Mouse (Mus musculus) midbrain, embryonic 13.5 days (tissue): ENCODE results near the gene Sema3e. TPM values are rescaled to one million over a fixed set of nuclear protein-coding genes. Genes with fewer than 3 reads are reported as not detected.

Experiments used
- ATAC-seq: fragments of 200-750 bp; cut with Nextera tagmentation; 2 replicates; pipeline ENCODE4 v1.8.0; 2017; ENCODE audit warnings: mild to moderate bottlenecking, moderate TSS enrichment, moderate library complexity
- H3K27ac ChIP-seq: fragments of 300-500 bp; sonication (generic); 2 replicates; pipeline ENCODE4 v1.5.1; 2015; ENCODE audit warnings: inconsistent platforms, mild to moderate bottlenecking, moderate library complexity
- H3K27me3 ChIP-seq: fragments of 300-500 bp; sonication (generic); 2 replicates; pipeline ENCODE4 v1.6.1; 2015; ENCODE audit warnings: mild to moderate bottlenecking, inconsistent platforms
- H3K36me3 ChIP-seq: fragments of 300-500 bp; sonication (generic); 2 replicates; pipeline ENCODE4 v1.6.1; 2015; ENCODE audit warnings: mild to moderate bottlenecking, inconsistent platforms
- H3K4me1 ChIP-seq: fragments of 300-500 bp; sonication (generic); replicated peaks from 2 replicates; pipeline ENCODE4 v1.6.1; 2015; ENCODE audit warnings: inconsistent platforms
- H3K4me2 ChIP-seq: fragments of 300-500 bp; sonication (generic); replicated peaks from 2 replicates; pipeline ENCODE4 v1.6.1; 2015; ENCODE audit warnings: moderate library complexity, mild to moderate bottlenecking, inconsistent platforms
- H3K4me3 ChIP-seq: fragments of 300-500 bp; sonication (generic); replicated peaks from 2 replicates; pipeline ENCODE4 v1.5.1; 2015; ENCODE audit warnings: mild to moderate bottlenecking, inconsistent platforms
- H3K9ac ChIP-seq: fragments of 300-500 bp; sonication (generic); replicated peaks from 2 replicates; pipeline ENCODE4 v1.6.1; 2015; ENCODE audit warnings: mild to moderate bottlenecking, inconsistent platforms
- H3K9me3 ChIP-seq: fragments of 300-500 bp; sonication (generic); 2 replicates; pipeline ENCODE4 v1.6.1; 2016; ENCODE audit warnings: mild to moderate bottlenecking, inconsistent platforms
- WGBS: fragments of 180-500 bp; shearing (Covaris S2); methylation state at CpG from one replicate; pipeline ENCODE4 v1.1.7; 2015; 5-methylcytosine and 5-hydroxymethylcytosine counted together
- polyA plus RNA-seq: library from polyadenylated mRNA; unstranded; fragments of >200 nt; fragmentation: Nextera tagmentation; extraction: Ambion mirVana; gene quantifications from 2 replicates; pipeline ENCODE4 v1.2.1, GENCODE M21; 2015

The Sema3e gene
- polyA plus RNA-seq, 1 experiment from 2014 or later: 2.0 TPM

DNA sequence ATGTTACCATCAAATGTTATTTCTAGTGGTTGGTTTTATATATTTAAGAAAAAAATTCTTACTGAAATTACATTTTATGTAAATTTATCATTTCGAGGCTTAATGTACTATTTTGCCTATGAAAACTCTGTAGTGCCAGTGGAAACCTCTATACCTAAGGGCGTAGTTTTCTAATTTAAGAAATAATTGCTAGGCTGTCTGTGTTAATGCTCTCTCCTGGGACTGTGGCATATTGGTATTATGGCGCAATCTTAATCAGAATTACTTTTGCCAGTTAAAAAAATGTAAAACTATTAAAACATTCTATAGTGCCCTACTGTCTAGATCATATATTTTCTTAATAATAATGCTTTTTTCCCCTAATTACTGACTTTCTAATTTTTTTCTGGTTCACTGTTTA is 138.2 kb downstream of the Sema3e start:
- no peaks in the 10 kb centered on the region for H3K27me3 ChIP-seq
- no peaks in the 10 kb centered on the region for H3K4me1 ChIP-seq
- WGBS: 87% methylated on average over 3 of the region's 3 CpGs
- H3K27ac ChIP-seq: no peak overlapping the region
- H3K9me3 ChIP-seq: no peaks in the 10 kb centered on the region
- no peak overlapping the region for H3K4me2 ChIP-seq
- no peak overlapping the region for H3K9ac ChIP-seq
- no peaks in the 10 kb centered on the region for H3K36me3 ChIP-seq
- no peak overlapping the region for H3K4me3 ChIP-seq
- ATAC-seq: no peak

DNA sequence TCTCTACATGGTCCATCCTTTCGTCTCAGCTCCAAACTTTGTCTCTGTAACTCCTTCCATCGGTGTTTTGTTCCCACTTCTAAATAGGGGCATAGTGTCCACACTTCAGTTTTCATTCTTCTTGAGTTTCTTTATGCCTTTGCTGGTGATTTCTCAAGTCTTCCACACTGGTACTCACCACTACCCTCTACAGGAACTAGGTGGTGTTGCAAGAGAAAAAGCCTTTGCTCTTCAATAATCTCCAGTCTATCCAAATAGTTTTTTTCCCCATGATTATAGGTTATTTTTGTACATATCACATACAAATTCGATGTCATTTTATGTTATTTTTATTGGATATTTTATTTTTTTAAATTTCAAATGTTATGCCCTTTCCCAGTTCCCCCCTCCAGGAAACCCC is 142.7 kb downstream of the Sema3e start:
- Histone ChIP-seq H3K4me3 (no peak overlapping the region), H3K36me3 (no peaks in the 10 kb centered on the region), H3K4me1 (no peaks in the 10 kb centered on the region), H3K4me2 (no peak overlapping the region), H3K9me3 (no peaks in the 10 kb centered on the region), H3K27ac (no peak overlapping the region), H3K9ac (no peak overlapping the region), H3K27me3 (no peaks in the 10 kb centered on the region)
- 68% methylated on average over 3 of the region's 3 CpGs for WGBS
- no peak for ATAC-seq

DNA sequence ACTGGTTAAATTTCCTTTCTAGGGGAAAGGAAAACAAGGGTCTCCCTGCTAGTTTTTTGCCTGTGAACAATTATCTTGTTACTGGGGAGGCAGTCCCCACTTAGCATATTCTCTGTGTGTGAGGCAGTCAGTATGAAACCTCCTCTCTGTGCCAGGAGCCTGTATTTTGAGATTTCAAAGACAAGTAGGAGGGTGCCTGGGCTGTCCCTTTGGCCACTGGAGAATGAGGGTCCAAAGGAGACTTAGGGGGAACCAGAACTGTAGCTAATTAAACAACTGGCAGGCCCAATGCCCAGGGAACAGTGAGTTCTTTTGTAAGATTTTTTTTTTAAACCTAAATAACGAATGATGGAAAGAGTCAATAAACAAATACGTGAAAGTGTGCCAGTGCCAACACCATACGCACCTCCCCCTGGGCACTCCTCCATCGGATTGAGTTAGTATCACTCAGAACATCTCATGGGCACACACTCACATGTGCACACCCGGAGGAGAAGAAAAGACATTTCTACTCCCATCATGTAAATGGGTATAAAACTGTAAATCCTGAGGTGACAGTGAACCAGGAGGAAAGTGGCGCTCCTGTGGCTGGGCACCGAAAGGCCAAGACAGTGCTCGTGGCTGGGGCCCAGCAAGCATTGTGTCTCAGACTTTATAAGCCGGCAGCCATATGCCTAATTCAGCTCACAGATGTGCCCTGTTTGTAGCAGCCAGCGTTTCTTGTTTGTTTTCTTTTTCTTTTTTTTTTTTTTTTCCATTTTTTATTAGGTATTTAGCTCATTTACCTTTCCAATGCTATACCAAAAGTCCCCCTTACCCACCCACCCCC is 148.5 kb downstream of the Sema3e start:
- Histone ChIP-seq H3K27ac (no peak overlapping the region), H3K4me1 (no peaks in the 10 kb centered on the region), H3K9me3 (no peaks in the 10 kb centered on the region), H3K4me2 (no peak overlapping the region), H3K9ac (no peak overlapping the region), H3K27me3 (no peaks in the 10 kb centered on the region), H3K4me3 (no peak overlapping the region), H3K36me3 (no peaks in the 10 kb centered on the region)
- no peak for ATAC-seq
- WGBS: 85% methylated on average over 10 of the region's 10 CpGs

DNA sequence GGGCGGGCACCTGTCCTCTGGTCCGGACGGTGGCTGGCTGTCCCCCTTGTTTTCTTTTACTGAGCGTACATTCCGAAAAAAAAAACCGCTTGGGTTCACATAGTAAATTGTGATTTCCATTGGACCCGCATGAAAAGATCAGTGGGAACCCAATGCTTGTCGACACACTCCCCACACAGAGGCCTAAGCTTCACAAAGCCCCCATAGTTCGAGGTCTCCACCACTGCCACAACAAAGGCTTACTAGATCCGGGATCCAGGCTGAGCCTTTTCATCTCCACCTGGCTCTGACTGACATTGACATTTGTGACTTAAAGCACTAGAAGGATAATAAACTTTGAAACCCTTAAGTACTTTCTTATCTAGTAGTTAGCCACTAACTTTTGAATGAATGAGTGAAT is 155.5 kb downstream of the Sema3e start:
- Histone ChIP-seq H3K4me3 (no peak overlapping the region), H3K9me3 (no peaks in the 10 kb centered on the region), H3K9ac (no peak overlapping the region), H3K36me3 (no peaks in the 10 kb centered on the region), H3K27me3 (no peaks in the 10 kb centered on the region), H3K27ac (no peak overlapping the region), H3K4me1 (no peaks in the 10 kb centered on the region), H3K4me2 (no peak overlapping the region)
- no peak for ATAC-seq
- WGBS: 84% methylated on average over 10 of the region's 10 CpGs

DNA sequence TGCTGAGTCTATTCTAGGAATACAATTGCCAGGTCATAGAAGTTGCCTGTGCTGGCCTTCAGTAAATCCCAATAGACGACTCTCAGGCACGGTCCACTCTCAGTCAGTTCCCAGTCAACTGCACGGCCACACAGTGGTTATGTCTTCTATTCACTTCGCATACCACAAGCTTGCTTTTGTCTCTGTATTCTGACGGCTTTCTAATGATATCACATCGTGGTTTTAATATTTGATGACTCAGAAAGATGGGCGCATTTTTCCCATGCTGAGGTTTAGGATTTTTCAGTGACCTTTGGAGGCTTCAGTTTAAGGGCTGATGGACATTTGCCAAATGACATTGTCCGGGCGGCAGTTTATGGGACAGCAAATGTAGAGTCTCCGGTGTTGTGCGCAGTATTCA is 157.1 kb downstream of the Sema3e start:
- H3K9me3 ChIP-seq: no peaks in the 10 kb centered on the region; the same call in 1 of the 2 replicates
- no peak overlapping the region for H3K4me2 ChIP-seq
- no peak overlapping the region for H3K4me3 ChIP-seq
- H3K9ac ChIP-seq: no peak overlapping the region
- 91% methylated on average over 11 of the region's 11 CpGs for WGBS
- no peaks in the 10 kb centered on the region for H3K4me1 ChIP-seq
- no peak overlapping the region for H3K27ac ChIP-seq
- H3K36me3 ChIP-seq: no peaks in the 10 kb centered on the region
- H3K27me3 ChIP-seq: no peaks in the 10 kb centered on the region
- no peak for ATAC-seq

DNA sequence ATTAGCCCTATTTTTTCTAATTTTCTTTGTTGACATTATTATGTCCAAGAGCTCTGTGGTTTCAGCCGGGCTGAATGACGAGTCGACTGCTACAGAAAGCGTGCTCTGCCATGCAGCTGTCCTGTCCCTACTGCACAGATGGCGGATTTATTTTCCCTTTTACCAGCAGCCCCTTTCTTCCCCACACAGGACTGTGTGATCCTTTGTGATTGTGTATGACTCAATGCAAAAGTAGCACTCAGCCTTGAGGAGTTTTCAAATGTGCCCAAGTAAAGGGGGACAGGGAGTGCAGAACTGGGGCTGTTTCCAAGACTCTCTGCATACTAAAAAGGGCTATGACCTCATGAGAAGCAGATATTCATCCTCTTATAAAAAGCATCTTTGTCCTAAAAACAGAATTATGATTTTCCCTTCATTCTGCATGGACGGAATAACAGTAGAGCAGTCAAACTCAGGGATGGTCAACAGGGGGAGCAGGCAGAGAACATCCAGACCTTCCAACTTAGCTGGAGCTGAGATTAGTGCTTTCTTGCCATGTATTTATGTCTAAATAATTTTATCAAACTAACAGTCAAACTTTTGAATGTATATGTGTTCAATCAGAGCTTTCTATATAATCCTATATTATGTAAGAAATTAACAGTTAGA is 170.2 kb downstream of the Sema3e start:
- Histone ChIP-seq H3K27ac (peak overlapping the region; percentile 74), H3K27me3 (no peaks in the 10 kb centered on the region), H3K9me3 (no peaks in the 10 kb centered on the region), H3K4me1 (peaks cover 8% of the 10 kb centered on the region; the same call in 1 of the 2 replicates), H3K4me3 (no peak overlapping the region), H3K4me2 (peak overlapping the region; percentile 30; the same call in 1 of the 2 replicates), H3K9ac (no peak overlapping the region), H3K36me3 (no peaks in the 10 kb centered on the region)
- ATAC-seq: peak; percentile 98
- 29% methylated on average over 6 of the region's 6 CpGs for WGBS

GRCm38 (mm10) chr5:14198344-14199040 is 173.4 kb downstream of the Sema3e start:
- no peaks in the 10 kb centered on the region for H3K9me3 ChIP-seq
- H3K27me3 ChIP-seq: no peaks in the 10 kb centered on the region
- H3K9ac ChIP-seq: no peak overlapping the region
- no peak overlapping the region for H3K4me2 ChIP-seq
- H3K27ac ChIP-seq: no peak overlapping the region
- H3K4me1 ChIP-seq: peaks cover 8% of the 10 kb centered on the region; the same call in 1 of the 2 replicates
- no peak for ATAC-seq
- 79% methylated on average over 3 of the region's 3 CpGs for WGBS
- no peak overlapping the region for H3K4me3 ChIP-seq
- no peaks in the 10 kb centered on the region for H3K36me3 ChIP-seq

DNA sequence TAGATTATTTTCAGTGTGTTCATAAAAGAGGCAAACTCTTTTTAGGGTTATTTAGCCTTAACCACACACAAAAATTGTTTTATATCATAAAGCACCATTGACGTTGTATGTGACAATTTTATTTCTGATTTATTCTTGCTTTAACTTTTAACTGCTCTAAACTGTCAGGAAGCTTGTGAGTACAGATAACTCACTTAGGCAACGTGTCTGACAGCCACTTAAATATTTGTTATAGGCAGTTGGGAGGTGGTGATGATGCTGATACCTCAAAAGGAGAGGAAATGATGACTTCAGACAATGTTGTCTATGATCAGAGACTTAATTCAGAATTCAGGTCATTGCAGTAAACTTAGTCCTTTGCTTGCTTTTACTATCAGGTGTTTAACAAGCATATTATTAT is 181.7 kb downstream of the Sema3e start:
- no peaks in the 10 kb centered on the region for H3K9me3 ChIP-seq
- no peaks in the 10 kb centered on the region for H3K27me3 ChIP-seq
- no peak overlapping the region for H3K4me2 ChIP-seq
- H3K9ac ChIP-seq: no peak overlapping the region
- WGBS: 86% methylated on average over 2 of the region's 2 CpGs
- H3K27ac ChIP-seq: no peak overlapping the region
- no peak overlapping the region for H3K4me3 ChIP-seq
- H3K36me3 ChIP-seq: no peaks in the 10 kb centered on the region
- H3K4me1 ChIP-seq: no peaks in the 10 kb centered on the region
- no peak for ATAC-seq

DNA sequence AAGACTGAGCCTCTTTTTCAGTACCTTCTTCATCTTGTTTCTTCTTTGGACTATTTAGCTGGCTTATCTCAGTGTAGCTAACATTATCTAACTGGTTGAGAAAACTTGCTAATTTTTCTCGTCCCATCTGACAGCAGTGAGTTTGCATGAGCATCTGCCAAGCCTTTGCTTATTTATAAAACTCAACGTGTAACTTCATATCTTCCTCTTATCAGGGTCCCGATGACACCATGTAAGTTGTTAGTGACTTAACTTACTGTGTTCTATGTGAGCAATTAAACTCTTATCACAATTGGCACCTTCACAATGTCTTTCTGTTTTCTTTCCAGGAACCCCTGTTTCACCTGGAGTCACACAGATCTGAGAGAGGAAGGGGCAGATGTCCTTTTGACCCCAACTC is 184.9 kb downstream of the Sema3e start:
- Histone ChIP-seq H3K4me1 (no peaks in the 10 kb centered on the region), H3K9me3 (no peaks in the 10 kb centered on the region), H3K4me2 (no peak overlapping the region), H3K27ac (no peak overlapping the region), H3K27me3 (no peaks in the 10 kb centered on the region), H3K4me3 (no peak overlapping the region), H3K36me3 (no peaks in the 10 kb centered on the region), H3K9ac (no peak overlapping the region)
- no peak for ATAC-seq
- 88% methylated on average over 3 of the region's 3 CpGs for WGBS

DNA sequence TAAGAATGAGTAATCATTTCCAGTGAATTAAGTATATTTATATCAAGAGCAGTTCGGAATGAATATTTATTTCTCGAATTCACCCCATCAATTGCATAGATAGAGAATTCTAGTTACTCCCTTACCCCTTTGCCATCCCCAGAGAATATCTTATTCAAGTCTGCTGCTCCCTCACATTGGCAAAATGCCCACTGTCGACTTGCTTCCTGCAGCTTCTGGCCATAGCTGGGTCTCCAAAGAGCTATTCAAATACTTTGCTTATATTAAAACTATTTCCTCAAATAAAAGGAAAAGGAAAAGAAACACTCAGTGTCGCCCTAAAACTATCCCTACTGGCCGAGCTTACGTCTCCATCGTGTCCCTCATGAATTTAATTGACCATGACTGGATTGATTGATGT is 191.1 kb downstream of the Sema3e start:
- Histone ChIP-seq H3K9ac (no peak overlapping the region), H3K4me1 (no peaks in the 10 kb centered on the region), H3K4me2 (no peak overlapping the region), H3K4me3 (no peak overlapping the region), H3K9me3 (no peaks in the 10 kb centered on the region), H3K27ac (no peak overlapping the region), H3K36me3 (no peaks in the 10 kb centered on the region), H3K27me3 (no peaks in the 10 kb centered on the region)
- no peak for ATAC-seq
- 68% methylated on average over 7 of the region's 7 CpGs for WGBS

DNA sequence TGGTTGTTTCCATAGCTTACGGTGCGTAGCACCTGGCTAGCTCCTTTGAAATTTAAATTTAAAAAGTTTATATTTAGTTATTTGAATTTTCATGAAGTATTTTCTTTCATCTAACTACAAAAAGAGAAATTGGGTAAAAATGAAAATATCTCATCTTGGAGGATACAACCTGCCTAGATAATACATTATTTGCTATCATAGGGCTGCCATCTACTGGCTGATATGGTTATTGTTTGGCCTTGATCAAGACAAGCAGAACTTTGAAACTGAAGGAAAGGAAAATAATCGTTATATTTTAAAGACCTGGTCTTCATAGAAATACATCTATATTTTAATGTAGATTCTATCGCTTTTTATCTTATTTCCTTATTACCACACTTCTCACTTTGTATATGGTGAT is 193.6 kb downstream of the Sema3e start:
- H3K9me3 ChIP-seq: no peaks in the 10 kb centered on the region
- no peak overlapping the region for H3K4me3 ChIP-seq
- no peak overlapping the region for H3K4me2 ChIP-seq
- no peaks in the 10 kb centered on the region for H3K27me3 ChIP-seq
- ATAC-seq: 0 out of 2 replicates have a peak, but pooled peaks have one; percentile 43
- no peaks in the 10 kb centered on the region for H3K36me3 ChIP-seq
- WGBS: 75% methylated on average over 4 of the region's 4 CpGs
- no peak overlapping the region for H3K27ac ChIP-seq
- H3K9ac ChIP-seq: no peak overlapping the region
- H3K4me1 ChIP-seq: no peaks in the 10 kb centered on the region

GRCm38 (mm10) chr5:14224509-14224908 is 199.4 kb downstream of the Sema3e start:
- WGBS: 92% methylated on average over 6 of the region's 6 CpGs
- H3K27me3 ChIP-seq: no peaks in the 10 kb centered on the region
- no peaks in the 10 kb centered on the region for H3K4me1 ChIP-seq
- no peaks in the 10 kb centered on the region for H3K36me3 ChIP-seq
- no peak overlapping the region for H3K4me2 ChIP-seq
- no peak overlapping the region for H3K27ac ChIP-seq
- H3K4me3 ChIP-seq: no peak overlapping the region
- no peak overlapping the region for H3K9ac ChIP-seq
- H3K9me3 ChIP-seq: no peaks in the 10 kb centered on the region
- ATAC-seq: no peak
